Mouse (Mus musculus) heart, embryonic 16.5 days (tissue): Measurements from ENCODE around the gene Hoxc5. TPM values are rescaled to one million over a fixed set of nuclear protein-coding genes. Genes with fewer than 3 reads are reported as not detected.

ENCODE experiments used
- ATAC-seq: fragments of 200-750 bp; cut with Nextera tagmentation; replicated peaks from 2 replicates; pipeline ENCODE4 v1.8.0; 2017; ENCODE audit warnings: moderate number of reproducible peaks; ENCODE audit not compliant: insufficient read depth, low FRiP score; ENCODE audit errors: extremely low read depth
- H3K27ac ChIP-seq: fragments of 300-500 bp; sonication (generic); 2 replicates; pipeline ENCODE4 v1.5.1; 2014; ENCODE audit warnings: mild to moderate bottlenecking, low read length, control low read depth, moderate library complexity
- H3K27me3 ChIP-seq: fragments of 300-500 bp; sonication (generic); 2 replicates; pipeline ENCODE4 v1.6.1; 2014; ENCODE audit warnings: low read length, mixed read lengths; ENCODE audit not compliant: control insufficient read depth, insufficient read depth
- H3K36me3 ChIP-seq: fragments of 300-500 bp; sonication (generic); 2 replicates; pipeline ENCODE4 v1.6.1; 2014; ENCODE audit not compliant: control insufficient read depth, insufficient read depth
- H3K4me1 ChIP-seq: fragments of 300-500 bp; sonication (generic); 2 replicates; pipeline ENCODE4 v1.6.1; 2014; ENCODE audit warnings: low read length, mixed read lengths; ENCODE audit not compliant: control insufficient read depth, insufficient read depth
- H3K4me2 ChIP-seq: fragments of 300-500 bp; sonication (generic); 2 replicates; pipeline ENCODE4 v1.6.1; 2014; ENCODE audit warnings: low read depth, mild to moderate bottlenecking, control low read depth, low read length
- H3K4me3 ChIP-seq: fragments of 300-500 bp; sonication (generic); 2 replicates; pipeline ENCODE4 v1.5.1; 2014; ENCODE audit warnings: mild to moderate bottlenecking, control low read depth, low read length
- H3K9ac ChIP-seq: fragments of 300-500 bp; sonication (generic); 2 replicates; pipeline ENCODE4 v1.6.1; 2014; ENCODE audit warnings: low read length, control low read depth
- H3K9me3 ChIP-seq: fragments of 300-500 bp; sonication (generic); replicated peaks from 2 replicates; pipeline ENCODE4 v1.6.1; 2016; ENCODE audit warnings: low read length; ENCODE audit not compliant: control insufficient read depth
- WGBS: fragments of 180-500 bp; shearing (Covaris S2); extraction: QIAGEN DNeasy Blood & Tissue Kit; methylation state at CpG from one replicate; pipeline ENCODE4 v1.1.7; 2014; 5-methylcytosine and 5-hydroxymethylcytosine counted together
- polyA plus RNA-seq: library from polyadenylated mRNA; unstranded; fragments of >200 nt; fragmentation: Nextera tagmentation; extraction: Ambion mirVana; gene quantifications from 2 replicates; pipeline ENCODE4 v1.2.1, GENCODE M21; 2015

Gene Hoxc5
- polyA plus RNA-seq = 0.11 and 0.14 TPM in 2 replicates

- Histone ChIP-seq H3K4me1 (no peaks in the 10 kb centered on the region), H3K27ac (no peak within 1 kb of the TSS), H3K4me3 (no peak within 1 kb of the TSS), H3K4me2 (no peak within 1 kb of the TSS), H3K36me3 (no peaks in the 10 kb centered on the region), H3K9me3 (no peaks in the 10 kb centered on the region), H3K9ac (no peak within 1 kb of the TSS), H3K27me3 (peaks cover 96% of the 10 kb centered on the region)
- ATAC-seq = no peak
- 4% methylated on average over 12 of the region's 12 CpGs for WGBS
Measured at GRCm38 (mm10) chr15:102967312-102967510, at the start of gene Hoxc5. Gene Hoxc5 (plus strand): TSS chr15:102967443.

DNA sequence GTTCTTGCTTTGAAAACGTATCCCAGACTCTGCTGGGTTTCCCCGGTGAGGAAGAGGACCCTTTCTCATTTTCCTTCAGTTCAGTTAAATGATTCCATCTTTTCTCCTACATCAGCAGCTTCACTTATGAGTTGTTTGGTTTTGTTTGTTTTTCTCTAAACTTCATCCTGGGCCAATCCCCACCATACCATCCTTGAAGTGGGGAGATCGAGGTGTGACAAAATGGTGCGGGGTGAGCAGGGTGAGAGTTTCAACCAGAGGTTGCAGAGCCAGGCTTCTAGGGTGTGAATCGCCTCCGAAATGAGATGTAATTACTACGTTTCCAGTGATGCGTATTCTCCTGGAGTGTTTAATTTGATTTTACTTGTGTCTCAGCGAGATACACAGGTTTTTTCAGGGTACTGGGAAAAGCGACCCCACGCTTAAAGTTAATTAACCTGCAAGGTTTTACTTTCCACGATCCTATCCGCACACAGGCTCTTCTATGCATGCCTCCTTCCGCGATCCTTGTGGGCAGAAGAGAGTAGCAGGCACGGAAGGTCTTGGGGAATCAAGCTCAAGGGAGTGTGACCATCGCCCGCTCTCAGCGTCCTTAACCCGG, 49.2 kb upstream of the Hoxc5 start:
- ATAC-seq = no peak
- H3K9ac ChIP-seq = no peak overlapping the region
- no peak overlapping the region for H3K27ac ChIP-seq
- under 1% methylated on average over 20 of the region's 20 CpGs for WGBS
- H3K9me3 ChIP-seq = no peaks in the 10 kb centered on the region; the same call in 1 of the 2 replicates
- no peaks in the 10 kb centered on the region for H3K36me3 ChIP-seq
- peaks cover 90% of the 10 kb centered on the region for H3K27me3 ChIP-seq
- H3K4me3 ChIP-seq = no peak overlapping the region
- peaks cover 3% of the 10 kb centered on the region; the same call in 1 of the 2 replicates for H3K4me1 ChIP-seq
- H3K4me2 ChIP-seq = no peak overlapping the region

- H3K4me3 ChIP-seq = no peak overlapping the region
- H3K27ac ChIP-seq = no peak overlapping the region
- H3K4me1 ChIP-seq = peaks cover 3% of the 10 kb centered on the region; the same call in 1 of the 2 replicates
- ATAC-seq = no peak
- H3K4me2 ChIP-seq = no peak overlapping the region
- H3K27me3 ChIP-seq = peaks cover 90% of the 10 kb centered on the region
- H3K9ac ChIP-seq = no peak overlapping the region
- no peaks in the 10 kb centered on the region for H3K36me3 ChIP-seq
- H3K9me3 ChIP-seq = no peaks in the 10 kb centered on the region; the same call in 1 of the 2 replicates
- 2% methylated on average over 7 of the region's 7 CpGs for WGBS
Measured at GRCm38 (mm10) chr15:102918611-102919265, 48.5 kb upstream of the Hoxc5 start.

DNA sequence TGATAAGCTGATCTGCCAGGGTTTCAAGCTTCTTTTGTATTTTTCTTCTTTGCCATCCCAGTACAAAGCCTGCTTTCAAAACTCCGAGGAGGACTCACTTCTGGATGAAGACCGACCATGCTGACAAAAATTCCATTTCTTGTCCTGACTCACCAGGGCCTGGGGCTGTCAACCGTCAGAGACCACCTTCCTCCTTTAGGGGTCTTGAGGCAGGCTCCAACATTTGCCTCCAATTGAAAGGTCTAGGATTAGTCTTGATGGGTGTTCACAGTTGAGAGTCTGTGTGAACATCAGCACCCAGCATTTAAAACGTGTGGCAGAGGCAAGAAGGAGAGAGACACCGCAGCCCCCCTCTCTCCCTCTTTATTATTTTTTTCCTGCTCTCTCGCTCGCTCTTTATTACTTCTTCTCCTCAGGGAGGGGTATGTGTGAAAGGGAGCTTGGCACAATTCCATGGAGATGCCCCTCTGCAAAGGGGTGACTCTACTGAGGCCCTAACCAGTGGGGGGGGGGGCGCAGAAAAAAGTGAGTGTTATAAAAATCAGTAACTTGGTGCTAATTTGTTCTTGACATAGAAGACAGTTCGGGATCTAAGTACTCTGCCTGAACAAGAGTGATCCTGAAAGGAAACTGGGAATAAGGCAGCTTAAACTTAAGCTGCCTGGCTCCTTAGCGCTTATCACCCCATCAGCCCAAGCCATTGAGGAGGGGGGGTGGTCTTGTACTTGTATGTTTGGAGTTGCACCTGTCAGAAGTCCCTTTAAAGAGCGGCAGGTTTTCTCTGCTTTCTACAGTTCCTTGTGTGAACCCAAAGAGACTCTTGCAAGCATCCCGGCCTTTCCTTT, 47.7 kb upstream of the Hoxc5 start:
- no peaks in the 10 kb centered on the region; the same call in 1 of the 2 replicates for H3K9me3 ChIP-seq
- 5% methylated on average over 12 of the region's 12 CpGs for WGBS
- H3K36me3 ChIP-seq = no peaks in the 10 kb centered on the region
- H3K4me1 ChIP-seq = peaks cover 3% of the 10 kb centered on the region; the same call in 1 of the 2 replicates
- H3K4me2 ChIP-seq = no peak overlapping the region
- no peak overlapping the region for H3K27ac ChIP-seq
- ATAC-seq = no peak
- no peak overlapping the region for H3K4me3 ChIP-seq
- no peak overlapping the region for H3K9ac ChIP-seq
- peaks cover 93% of the 10 kb centered on the region for H3K27me3 ChIP-seq

DNA sequence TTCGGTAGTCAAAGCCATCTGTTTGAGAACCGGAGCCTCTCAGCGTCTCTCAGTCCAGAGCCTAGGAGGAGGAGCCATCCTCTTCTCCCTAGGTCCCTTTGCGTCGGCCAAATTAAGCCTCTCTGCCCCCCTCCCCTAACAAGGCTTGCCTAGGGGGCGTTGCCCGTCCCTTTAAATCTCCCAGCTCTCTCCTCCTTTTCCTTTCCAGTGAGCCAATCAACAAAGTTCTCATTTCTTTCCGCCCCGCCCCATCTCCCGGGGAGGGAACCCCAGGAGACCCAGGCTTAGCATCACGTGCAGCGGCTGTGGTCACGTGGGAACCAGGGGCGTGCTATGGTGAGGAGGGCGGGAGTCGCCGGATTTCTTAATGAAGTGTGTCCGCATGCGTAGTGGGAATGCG, 46.6 kb upstream of the Hoxc5 start:
- peak overlapping the region; percentile 38 for H3K4me2 ChIP-seq
- WGBS = under 1% methylated on average over 17 of the region's 20 CpGs
- H3K9ac ChIP-seq = no peak overlapping the region
- H3K27me3 ChIP-seq = peaks cover 95% of the 10 kb centered on the region
- peaks cover 3% of the 10 kb centered on the region; the same call in 1 of the 2 replicates for H3K4me1 ChIP-seq
- H3K36me3 ChIP-seq = no peaks in the 10 kb centered on the region
- peak overlapping the region; percentile 34 for H3K4me3 ChIP-seq
- H3K9me3 ChIP-seq = no peaks in the 10 kb centered on the region; the same call in 1 of the 2 replicates
- no peak overlapping the region for H3K27ac ChIP-seq
- no peak; the same call in 1 of the 2 replicates for ATAC-seq

- H3K4me3 ChIP-seq = peak within 1 kb of the TSS; percentile 34
- no peak for ATAC-seq
- no peak within 1 kb of the TSS for H3K27ac ChIP-seq
- no peaks in the 10 kb centered on the region for H3K36me3 ChIP-seq
- peaks cover 3% of the 10 kb centered on the region; the same call in 1 of the 2 replicates for H3K4me1 ChIP-seq
- H3K27me3 ChIP-seq = peaks cover 95% of the 10 kb centered on the region
- H3K4me2 ChIP-seq = peak within 1 kb of the TSS; percentile 38
- H3K9ac ChIP-seq = no peak within 1 kb of the TSS
- under 1% methylated on average over 86 of the region's 88 CpGs for WGBS
- no peaks in the 10 kb centered on the region; the same call in 1 of the 2 replicates for H3K9me3 ChIP-seq
Measured at GRCm38 (mm10) chr15:102921053-102922011, 45.9 kb upstream of the Hoxc5 start, which contains the start of gene Hoxc13. Gene Hoxc13 (plus strand): TSS chr15:102921103.

DNA sequence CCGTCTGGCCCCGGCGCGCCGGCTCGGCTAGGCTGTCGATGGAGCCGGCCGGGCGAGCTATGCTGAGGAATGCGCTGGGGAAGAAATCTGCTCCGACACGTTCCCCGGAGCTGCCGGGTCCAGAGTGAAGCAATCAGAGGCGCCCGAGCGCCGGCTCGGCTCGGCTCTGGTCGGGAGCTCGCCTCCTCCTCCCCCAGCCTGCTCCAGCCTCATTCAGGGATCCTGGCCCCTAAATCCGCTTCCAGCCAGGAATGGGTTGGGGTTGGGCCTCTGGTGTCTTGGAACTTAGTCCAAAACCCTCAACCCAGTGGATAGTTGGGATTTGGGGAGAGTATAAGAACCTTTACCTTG, 45.3 kb upstream of the Hoxc5 start:
- no peaks in the 10 kb centered on the region; the same call in 1 of the 2 replicates for H3K9me3 ChIP-seq
- H3K9ac ChIP-seq = no peak overlapping the region
- peaks cover 3% of the 10 kb centered on the region; the same call in 1 of the 2 replicates for H3K4me1 ChIP-seq
- H3K27me3 ChIP-seq = peaks cover 95% of the 10 kb centered on the region
- no peak overlapping the region for H3K4me2 ChIP-seq
- no peak for ATAC-seq
- 1% methylated on average over 24 of the region's 24 CpGs for WGBS
- H3K4me3 ChIP-seq = no peak overlapping the region
- H3K27ac ChIP-seq = no peak overlapping the region
- no peaks in the 10 kb centered on the region for H3K36me3 ChIP-seq

DNA sequence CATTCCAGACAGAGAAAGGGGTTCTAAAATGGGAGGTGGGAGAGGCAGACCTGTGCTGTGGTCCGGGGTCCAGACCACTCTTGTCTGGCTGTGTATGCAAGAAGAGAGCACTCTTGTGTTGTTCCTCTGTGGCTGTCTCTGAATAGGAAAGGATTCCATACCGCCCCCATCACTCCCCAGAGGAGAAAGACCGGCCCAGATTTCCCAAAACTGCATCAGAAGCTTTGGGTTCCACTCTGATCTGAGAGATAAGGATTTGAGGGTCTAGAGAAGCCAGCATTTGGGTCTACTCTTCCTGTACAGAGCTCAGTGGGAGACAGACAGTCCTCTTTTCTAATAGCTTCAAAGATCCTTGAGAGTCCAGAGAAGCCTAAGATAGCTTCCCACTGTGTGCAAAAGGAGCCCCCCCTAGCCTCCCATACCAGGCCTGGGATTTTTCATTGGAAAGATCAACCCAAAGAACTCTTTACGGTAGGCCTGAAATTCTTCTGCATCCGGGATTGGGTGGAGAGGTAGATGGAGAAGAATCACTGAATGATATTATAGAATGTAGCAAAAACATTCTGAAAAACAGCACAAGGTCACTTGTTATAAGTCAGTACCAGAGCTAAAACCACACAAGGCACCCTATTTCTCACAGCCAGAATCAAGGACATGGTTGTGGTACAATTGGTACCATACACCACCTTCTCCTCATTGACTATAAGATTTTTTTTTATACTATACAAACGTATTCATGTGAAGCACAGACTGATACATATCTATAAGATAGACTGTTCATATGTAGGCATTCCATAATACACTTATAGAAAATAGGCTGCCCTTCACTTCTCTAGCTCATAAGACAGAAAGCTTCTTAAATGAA, 44.4 kb upstream of the Hoxc5 start:
- Histone ChIP-seq H3K4me1 (peaks cover 3% of the 10 kb centered on the region; the same call in 1 of the 2 replicates), H3K4me3 (no peak overlapping the region), H3K27ac (no peak overlapping the region), H3K4me2 (no peak overlapping the region), H3K9ac (no peak overlapping the region), H3K27me3 (peaks cover 95% of the 10 kb centered on the region), H3K9me3 (no peaks in the 10 kb centered on the region), H3K36me3 (no peaks in the 10 kb centered on the region)
- no peak for ATAC-seq
- WGBS = 13% methylated on average over 6 of the region's 6 CpGs
